Mouse (Mus musculus): ENCODE results near the gene Fetub. TPM values are rescaled to one million over a fixed set of nuclear protein-coding genes. Genes with fewer than 3 reads are reported as not detected.

Gene Fetub
- 4.6 and 5.1 TPM in 2 replicates for total RNA-seq (2014; fragmentation: Nextera tagmentation)
- 1.7 and 2.1 TPM in 2 replicates for total RNA-seq (2017)
- 0.66 and 0.92 TPM in 2 replicates for polyA plus RNA-seq (2012)

GRCm38 (mm10) chr16:22918034-22918433, at the start of gene Fetub:
Gene Fetub (plus strand): TSS chr16:22918334.
- Histone ChIP-seq H3K9me3 (replicated peaks) (peaks cover 3% of the 10 kb centered on the region), H3K4me1 (ENCODE audit: insufficient read depth, low read depth, low read length) (peaks cover 8% of the 10 kb centered on the region), H3K27me3 (ENCODE audit: insufficient read depth, low read length) (no peaks in the 10 kb centered on the region; the same call in 1 of the 2 replicates), H3K4me3 (ENCODE audit: low read depth, low read length) (no peak within 1 kb of the TSS), H3K36me3 (replicated peaks) (no peaks in the 10 kb centered on the region)
- ATAC-seq (ENCODE audit: extremely low read depth, insufficient number of reproducible peaks, low FRiP score, poor library complexity, severe bottlenecking) (no peak), DNase-seq (ENCODE audit: low spot score) (no peak)
- TF ChIP-seq GATA1 (IDR thresholded peaks at IDR 0.05; ENCODE audit: borderline replicate concordance, low read length): no peak
- no peak for TF ChIP-seq POLR2AphosphoS5 (IDR thresholded peaks at IDR 0.05; ENCODE audit: insufficient replicate concordance, low read depth, low read length)
- TF ChIP-seq CTCF (IDR thresholded peaks at IDR 0.05; ENCODE audit: low read depth, low read length): no peak
- TF ChIP-seq GATA2 (IDR thresholded peaks at IDR 0.05; ENCODE audit: borderline replicate concordance, low read depth, low read length): no peak
- no peak for TF ChIP-seq TAL1 (conservative IDR thresholded peaks at IDR 0.05; ENCODE audit: low read depth, low read length)

- DNase-seq (ENCODE audit: low spot score) (no peak), ATAC-seq (ENCODE audit: extremely low read depth, insufficient number of reproducible peaks, low FRiP score, poor library complexity, severe bottlenecking) (no peak)
- Histone ChIP-seq H3K4me3 (ENCODE audit: low read depth, low read length) (no peak overlapping the region), H3K36me3 (replicated peaks) (peaks cover 73% of the 10 kb centered on the region), H3K9me3 (replicated peaks) (no peaks in the 10 kb centered on the region), H3K27me3 (ENCODE audit: insufficient read depth, low read length) (no peaks in the 10 kb centered on the region), H3K4me1 (ENCODE audit: insufficient read depth, low read depth, low read length) (no peaks in the 10 kb centered on the region)
- TF ChIP-seq GATA1 (IDR thresholded peaks at IDR 0.05; ENCODE audit: borderline replicate concordance, low read length): no peak
- TF ChIP-seq GATA2 (IDR thresholded peaks at IDR 0.05; ENCODE audit: borderline replicate concordance, low read depth, low read length): no peak
- no peak for TF ChIP-seq CTCF (IDR thresholded peaks at IDR 0.05; ENCODE audit: low read depth, low read length)
- TF ChIP-seq POLR2AphosphoS5 (IDR thresholded peaks at IDR 0.05; ENCODE audit: insufficient replicate concordance, low read depth, low read length): no peak
- no peak for TF ChIP-seq TAL1 (conservative IDR thresholded peaks at IDR 0.05; ENCODE audit: low read depth, low read length)
These were observed 45.7 kb upstream of the Fetub start for GRCm38 (mm10) chr16:22872397-22872796.

GRCm38 (mm10) chr16:22873369-22873768, 44.8 kb upstream of the Fetub start:
- TF ChIP-seq TAL1 (conservative IDR thresholded peaks at IDR 0.05; ENCODE audit: low read depth, low read length) (no peak), CTCF (IDR thresholded peaks at IDR 0.05; ENCODE audit: low read depth, low read length) (no peak), GATA2 (IDR thresholded peaks at IDR 0.05; ENCODE audit: borderline replicate concordance, low read depth, low read length) (no peak), POLR2AphosphoS5 (IDR thresholded peaks at IDR 0.05; ENCODE audit: insufficient replicate concordance, low read depth, low read length) (no peak), GATA1 (IDR thresholded peaks at IDR 0.05; ENCODE audit: borderline replicate concordance, low read length) (no peak)
- Histone ChIP-seq H3K4me3 (ENCODE audit: low read depth, low read length) (no peak overlapping the region), H3K4me1 (ENCODE audit: insufficient read depth, low read depth, low read length) (no peaks in the 10 kb centered on the region), H3K36me3 (replicated peaks) (peaks cover 63% of the 10 kb centered on the region), H3K9me3 (replicated peaks) (no peaks in the 10 kb centered on the region), H3K27me3 (ENCODE audit: insufficient read depth, low read length) (peaks cover 3% of the 10 kb centered on the region; the same call in 1 of the 2 replicates)
- ATAC-seq (ENCODE audit: extremely low read depth, insufficient number of reproducible peaks, low FRiP score, poor library complexity, severe bottlenecking) (no peak), DNase-seq (ENCODE audit: low spot score) (no peak)

GRCm38 (mm10) chr16:22876218-22877043, 41.7 kb upstream of the Fetub start:
- peaks cover 12% of the 10 kb centered on the region; the same call in 1 of the 2 replicates for H3K27me3 ChIP-seq (ENCODE audit: insufficient read depth, low read length)
- no peak overlapping the region for H3K4me3 ChIP-seq (ENCODE audit: low read depth, low read length)
- H3K9me3 ChIP-seq (replicated peaks): no peaks in the 10 kb centered on the region
- H3K4me1 ChIP-seq (ENCODE audit: insufficient read depth, low read depth, low read length): 0 out of 2 replicates have a peak, but pooled peaks cover 3% of the 10 kb centered on the region
- TF ChIP-seq TAL1 (conservative IDR thresholded peaks at IDR 0.05; ENCODE audit: low read depth, low read length): no peak
- peak; percentile 10; the same call in 1 of the 2 replicates for TF ChIP-seq CTCF (IDR thresholded peaks at IDR 0.05; ENCODE audit: low read depth, low read length)
- DNase-seq (ENCODE audit: low spot score) (no peak), ATAC-seq (ENCODE audit: extremely low read depth, insufficient number of reproducible peaks, low FRiP score, poor library complexity, severe bottlenecking) (no peak)
- H3K36me3 ChIP-seq (replicated peaks): peaks cover 33% of the 10 kb centered on the region

GRCm38 (mm10) chr16:22877660-22878390, 40.3 kb upstream of the Fetub start:
- H3K36me3 ChIP-seq (replicated peaks): peaks cover 19% of the 10 kb centered on the region
- TF ChIP-seq TAL1 (conservative IDR thresholded peaks at IDR 0.05; ENCODE audit: low read depth, low read length) (no peak), POLR2AphosphoS5 (IDR thresholded peaks at IDR 0.05; ENCODE audit: insufficient replicate concordance, low read depth, low read length) (no peak), GATA1 (IDR thresholded peaks at IDR 0.05; ENCODE audit: borderline replicate concordance, low read length) (no peak), GATA2 (IDR thresholded peaks at IDR 0.05; ENCODE audit: borderline replicate concordance, low read depth, low read length) (no peak), CTCF (IDR thresholded peaks at IDR 0.05; ENCODE audit: low read depth, low read length) (no peak)

GRCm38 (mm10) chr16:22878716-22879115, 39.4 kb upstream of the Fetub start:
- H3K9me3 ChIP-seq (replicated peaks): no peaks in the 10 kb centered on the region
- DNase-seq (ENCODE audit: low spot score) (no peak), ATAC-seq (ENCODE audit: extremely low read depth, insufficient number of reproducible peaks, low FRiP score, poor library complexity, severe bottlenecking) (no peak)
- peaks cover 10% of the 10 kb centered on the region; the same call in 1 of the 2 replicates for H3K4me1 ChIP-seq (ENCODE audit: insufficient read depth, low read depth, low read length)
- TF ChIP-seq GATA2 (IDR thresholded peaks at IDR 0.05; ENCODE audit: borderline replicate concordance, low read depth, low read length) (no peak), TAL1 (conservative IDR thresholded peaks at IDR 0.05; ENCODE audit: low read depth, low read length) (no peak), POLR2AphosphoS5 (IDR thresholded peaks at IDR 0.05; ENCODE audit: insufficient replicate concordance, low read depth, low read length) (no peak), CTCF (IDR thresholded peaks at IDR 0.05; ENCODE audit: low read depth, low read length) (no peak), GATA1 (IDR thresholded peaks at IDR 0.05; ENCODE audit: borderline replicate concordance, low read length) (no peak)
- peaks cover 15% of the 10 kb centered on the region; the same call in 1 of the 2 replicates for H3K27me3 ChIP-seq (ENCODE audit: insufficient read depth, low read length)
- no peak overlapping the region for H3K4me3 ChIP-seq (ENCODE audit: low read depth, low read length)
- peaks cover 10% of the 10 kb centered on the region for H3K36me3 ChIP-seq (replicated peaks)

More at GRCm38 (mm10) chr16:22877660-22878390, 40.3 kb upstream of the Fetub start:
- Histone ChIP-seq H3K4me3 (ENCODE audit: low read depth, low read length) (no peak overlapping the region), H3K4me1 (ENCODE audit: insufficient read depth, low read depth, low read length) (peaks cover 10% of the 10 kb centered on the region; the same call in 1 of the 2 replicates), H3K9me3 (replicated peaks) (no peaks in the 10 kb centered on the region), H3K27me3 (ENCODE audit: insufficient read depth, low read length) (peaks cover 15% of the 10 kb centered on the region; the same call in 1 of the 2 replicates)
- DNase-seq (ENCODE audit: low spot score) (no peak), ATAC-seq (ENCODE audit: extremely low read depth, insufficient number of reproducible peaks, low FRiP score, poor library complexity, severe bottlenecking) (no peak)
